Mouse (Mus musculus): Measurements from ENCODE around the gene Pum2. TPM values are rescaled to one million over a fixed set of nuclear protein-coding genes. Genes with fewer than 3 reads are reported as not detected.

The Pum2 gene
- polyA plus RNA-seq, 1 experiment from 2014 or later: 42.1 TPM

DNA sequence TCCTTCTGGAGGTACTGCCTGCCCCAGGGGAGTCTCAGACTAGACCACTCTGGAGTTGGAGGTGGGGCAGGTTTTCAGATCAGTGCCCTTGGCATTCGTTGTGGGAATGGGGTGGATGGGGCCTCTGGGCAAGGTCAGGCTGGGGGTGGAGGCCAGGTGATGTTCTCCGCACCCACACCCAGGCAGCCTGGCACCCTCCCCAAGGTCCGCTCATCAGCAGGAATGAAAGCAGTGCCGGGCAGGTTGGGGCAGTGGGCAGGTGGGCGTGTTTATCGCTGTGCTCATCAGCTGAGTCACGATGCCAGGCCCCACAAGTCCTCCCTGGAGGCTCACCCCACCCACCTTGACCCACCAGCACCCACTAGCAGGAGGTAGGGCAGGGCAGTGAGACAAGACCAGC is 104.2 kb downstream of the Pum2 start:
- peaks cover 58% of the 10 kb centered on the region for H3K4me1 ChIP-seq (replicated peaks; ENCODE audit: control insufficient read depth, insufficient read depth, low read length)
- no peak overlapping the region for H3K27ac ChIP-seq (ENCODE audit: low read length)
- H3K27me3 ChIP-seq (ENCODE audit: control insufficient read depth, insufficient read depth, low read depth, low read length): no peaks in the 10 kb centered on the region
- no peak for ATAC-seq (ENCODE audit: low read depth)
- H3K4me3 ChIP-seq (ENCODE audit: low read length): no peak overlapping the region
- H3K4me2 ChIP-seq (ENCODE audit: low read depth, low read length): no peak overlapping the region
- 80% methylated on average over 7 of the region's 7 CpGs for WGBS
- no peaks in the 10 kb centered on the region for H3K36me3 ChIP-seq (ENCODE audit: control insufficient read depth, insufficient read depth, low read length)
- H3K9me3 ChIP-seq (ENCODE audit: control insufficient read depth, low read length): no peaks in the 10 kb centered on the region
- H3K9ac ChIP-seq (ENCODE audit: low read length): no peak overlapping the region

GRCm38 (mm10) chr12:8779851-8780250 is 105.9 kb downstream of the Pum2 start:
- Histone ChIP-seq H3K4me3 (ENCODE audit: low read length) (no peak overlapping the region), H3K4me1 (replicated peaks; ENCODE audit: control insufficient read depth, insufficient read depth, low read length) (peaks cover 49% of the 10 kb centered on the region), H3K4me2 (ENCODE audit: low read depth, low read length) (no peak overlapping the region), H3K27me3 (ENCODE audit: control insufficient read depth, insufficient read depth, low read depth, low read length) (no peaks in the 10 kb centered on the region), H3K36me3 (ENCODE audit: control insufficient read depth, insufficient read depth, low read length) (no peaks in the 10 kb centered on the region), H3K9ac (ENCODE audit: low read length) (no peak overlapping the region), H3K9me3 (ENCODE audit: control insufficient read depth, low read length) (no peaks in the 10 kb centered on the region), H3K27ac (ENCODE audit: low read length) (peak overlapping the region; percentile 7; the same call in 1 of the 2 replicates)
- 39% methylated on average over 4 of the region's 4 CpGs for WGBS
- no peak for ATAC-seq (ENCODE audit: low read depth)

- no peak overlapping the region for H3K4me2 ChIP-seq (ENCODE audit: low read depth, low read length)
- H3K4me3 ChIP-seq (ENCODE audit: low read length): no peak overlapping the region
- H3K27ac ChIP-seq (ENCODE audit: low read length): peak overlapping the region; percentile 55; the same call in 1 of the 2 replicates
- ATAC-seq (ENCODE audit: low read depth): no peak
- no peaks in the 10 kb centered on the region for H3K27me3 ChIP-seq (ENCODE audit: control insufficient read depth, insufficient read depth, low read depth, low read length)
- no peak overlapping the region for H3K9ac ChIP-seq (ENCODE audit: low read length)
- H3K36me3 ChIP-seq (ENCODE audit: control insufficient read depth, insufficient read depth, low read length): no peaks in the 10 kb centered on the region
- no peaks in the 10 kb centered on the region for H3K9me3 ChIP-seq (ENCODE audit: control insufficient read depth, low read length)
- H3K4me1 ChIP-seq (replicated peaks; ENCODE audit: control insufficient read depth, insufficient read depth, low read length): peaks cover 50% of the 10 kb centered on the region
- WGBS: 65% methylated on average over 7 of the region's 7 CpGs
These were observed 107.2 kb downstream of the Pum2 start for GRCm38 (mm10) chr12:8781121-8781520.

DNA sequence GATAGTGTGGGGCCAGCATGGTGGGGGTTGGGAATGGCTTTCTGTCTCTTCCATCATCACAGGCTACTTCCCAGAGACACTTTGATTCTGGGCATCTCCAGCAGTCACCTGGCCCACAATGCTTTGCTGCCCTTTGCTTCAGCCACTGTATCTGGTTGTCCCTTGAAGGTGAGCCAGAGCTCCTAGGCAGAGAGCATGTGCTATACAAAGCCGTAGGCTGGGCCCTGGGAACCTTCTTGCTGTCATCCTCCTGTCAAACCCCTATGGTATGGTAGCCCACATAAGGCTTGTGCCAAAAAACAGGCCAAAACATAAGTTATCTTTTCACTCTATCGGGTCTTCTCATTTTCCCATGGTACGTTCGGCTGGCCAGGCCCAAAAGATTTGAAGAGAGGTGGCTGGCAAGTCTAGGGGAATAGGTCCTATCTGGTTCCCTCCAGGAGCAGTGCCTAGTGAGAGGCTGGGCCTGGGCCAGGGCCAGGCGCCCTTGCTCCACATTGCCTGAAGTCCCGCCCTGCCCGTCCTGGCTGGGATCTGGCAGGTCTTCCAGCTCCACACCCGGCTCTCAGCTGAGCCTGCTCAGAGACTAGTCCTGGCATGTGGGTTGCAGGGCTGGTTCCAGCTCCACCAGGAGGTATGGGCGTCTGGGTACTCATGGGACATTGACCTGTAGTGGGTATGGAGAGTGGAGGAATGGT is 107.9 kb downstream of the Pum2 start:
- peaks cover 52% of the 10 kb centered on the region for H3K4me1 ChIP-seq (replicated peaks; ENCODE audit: control insufficient read depth, insufficient read depth, low read length)
- H3K27me3 ChIP-seq (ENCODE audit: control insufficient read depth, insufficient read depth, low read depth, low read length): no peaks in the 10 kb centered on the region
- H3K36me3 ChIP-seq (ENCODE audit: control insufficient read depth, insufficient read depth, low read length): no peaks in the 10 kb centered on the region
- H3K9ac ChIP-seq (ENCODE audit: low read length): no peak overlapping the region
- peak; percentile 80 for ATAC-seq (ENCODE audit: low read depth)
- peak overlapping the region; percentile 55 for H3K27ac ChIP-seq (ENCODE audit: low read length)
- no peaks in the 10 kb centered on the region for H3K9me3 ChIP-seq (ENCODE audit: control insufficient read depth, low read length)
- H3K4me3 ChIP-seq (ENCODE audit: low read length): no peak overlapping the region
- WGBS: 60% methylated on average over 9 of the region's 9 CpGs
- H3K4me2 ChIP-seq (ENCODE audit: low read depth, low read length): no peak overlapping the region

GRCm38 (mm10) chr12:8782565-8782964 is 108.6 kb downstream of the Pum2 start:
- ATAC-seq (ENCODE audit: low read depth): no peak
- Histone ChIP-seq H3K9ac (ENCODE audit: low read length) (no peak overlapping the region), H3K4me3 (ENCODE audit: low read length) (no peak overlapping the region), H3K4me1 (replicated peaks; ENCODE audit: control insufficient read depth, insufficient read depth, low read length) (peaks cover 59% of the 10 kb centered on the region), H3K9me3 (ENCODE audit: control insufficient read depth, low read length) (no peaks in the 10 kb centered on the region), H3K27ac (ENCODE audit: low read length) (peak overlapping the region; percentile 55), H3K27me3 (ENCODE audit: control insufficient read depth, insufficient read depth, low read depth, low read length) (no peaks in the 10 kb centered on the region), H3K36me3 (ENCODE audit: control insufficient read depth, insufficient read depth, low read length) (no peaks in the 10 kb centered on the region), H3K4me2 (ENCODE audit: low read depth, low read length) (no peak overlapping the region)
- 72% methylated on average over 3 of the region's 3 CpGs for WGBS

GRCm38 (mm10) chr12:8784189-8784588 is 110.3 kb downstream of the Pum2 start:
- Histone ChIP-seq H3K36me3 (ENCODE audit: control insufficient read depth, insufficient read depth, low read length) (no peaks in the 10 kb centered on the region), H3K27me3 (ENCODE audit: control insufficient read depth, insufficient read depth, low read depth, low read length) (no peaks in the 10 kb centered on the region), H3K27ac (ENCODE audit: low read length) (no peak overlapping the region), H3K9me3 (ENCODE audit: control insufficient read depth, low read length) (no peaks in the 10 kb centered on the region), H3K4me3 (ENCODE audit: low read length) (no peak overlapping the region), H3K4me2 (ENCODE audit: low read depth, low read length) (no peak overlapping the region), H3K4me1 (replicated peaks; ENCODE audit: control insufficient read depth, insufficient read depth, low read length) (peaks cover 64% of the 10 kb centered on the region), H3K9ac (ENCODE audit: low read length) (no peak overlapping the region)
- 64% methylated on average over 9 of the region's 9 CpGs for WGBS
- ATAC-seq (ENCODE audit: low read depth): no peak

GRCm38 (mm10) chr12:8786476-8786875 is 112.5 kb downstream of the Pum2 start:
- WGBS: 59% methylated on average over 5 of the region's 5 CpGs
- no peak for ATAC-seq (ENCODE audit: low read depth)
- Histone ChIP-seq H3K4me1 (replicated peaks; ENCODE audit: control insufficient read depth, insufficient read depth, low read length) (peaks cover 48% of the 10 kb centered on the region), H3K27ac (ENCODE audit: low read length) (no peak overlapping the region), H3K4me2 (ENCODE audit: low read depth, low read length) (no peak overlapping the region), H3K36me3 (ENCODE audit: control insufficient read depth, insufficient read depth, low read length) (peaks cover 14% of the 10 kb centered on the region), H3K9ac (ENCODE audit: low read length) (peak overlapping the region; percentile 22; the same call in 1 of the 2 replicates), H3K4me3 (ENCODE audit: low read length) (no peak overlapping the region), H3K27me3 (ENCODE audit: control insufficient read depth, insufficient read depth, low read depth, low read length) (no peaks in the 10 kb centered on the region), H3K9me3 (ENCODE audit: control insufficient read depth, low read length) (no peaks in the 10 kb centered on the region)

DNA sequence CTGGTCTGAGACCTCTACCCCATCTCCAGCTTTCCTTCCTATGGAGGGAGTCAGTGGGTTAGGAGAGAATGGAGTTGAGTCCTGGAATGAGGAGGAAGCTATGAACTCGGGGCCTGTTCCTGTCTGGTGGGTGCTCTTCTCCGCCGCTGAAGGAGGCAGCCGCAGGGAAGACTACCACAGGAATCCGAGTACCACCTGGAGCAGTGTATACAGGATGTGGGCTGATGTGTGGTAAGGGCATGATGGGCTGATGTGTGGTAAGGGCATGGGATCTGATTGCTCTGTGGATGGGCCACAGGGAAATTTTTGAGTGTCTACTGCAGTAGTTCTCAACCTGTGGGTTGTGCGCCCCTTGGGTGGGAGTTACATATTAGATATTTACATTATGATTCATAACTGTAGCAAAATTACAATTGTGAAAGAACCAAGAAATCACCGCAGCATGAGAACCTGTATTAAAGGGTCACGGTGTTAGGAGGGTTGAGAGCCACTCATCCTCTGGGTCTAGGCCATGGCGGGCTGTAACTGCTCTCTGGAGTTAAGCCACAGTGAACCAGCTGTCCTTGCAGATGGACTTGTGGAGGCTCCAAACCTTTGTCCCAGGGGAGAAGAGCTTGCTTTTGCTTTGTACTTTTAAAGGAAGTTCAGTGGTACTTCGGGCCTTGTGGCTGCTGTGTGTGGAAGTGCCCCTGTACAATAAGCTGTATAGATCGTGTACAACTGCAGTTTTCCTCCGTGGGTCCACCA is 113.2 kb downstream of the Pum2 start:
- Histone ChIP-seq H3K4me2 (ENCODE audit: low read depth, low read length) (no peak overlapping the region), H3K9me3 (ENCODE audit: control insufficient read depth, low read length) (no peaks in the 10 kb centered on the region), H3K4me1 (replicated peaks; ENCODE audit: control insufficient read depth, insufficient read depth, low read length) (peaks cover 42% of the 10 kb centered on the region), H3K4me3 (ENCODE audit: low read length) (no peak overlapping the region), H3K27ac (ENCODE audit: low read length) (peak overlapping the region; percentile 70; the same call in 1 of the 2 replicates), H3K27me3 (ENCODE audit: control insufficient read depth, insufficient read depth, low read depth, low read length) (no peaks in the 10 kb centered on the region), H3K9ac (ENCODE audit: low read length) (no peak overlapping the region; the same call in 1 of the 2 replicates), H3K36me3 (ENCODE audit: control insufficient read depth, insufficient read depth, low read length) (peaks cover 16% of the 10 kb centered on the region)
- ATAC-seq (ENCODE audit: low read depth): no peak
- WGBS: 70% methylated on average over 12 of the region's 12 CpGs

DNA sequence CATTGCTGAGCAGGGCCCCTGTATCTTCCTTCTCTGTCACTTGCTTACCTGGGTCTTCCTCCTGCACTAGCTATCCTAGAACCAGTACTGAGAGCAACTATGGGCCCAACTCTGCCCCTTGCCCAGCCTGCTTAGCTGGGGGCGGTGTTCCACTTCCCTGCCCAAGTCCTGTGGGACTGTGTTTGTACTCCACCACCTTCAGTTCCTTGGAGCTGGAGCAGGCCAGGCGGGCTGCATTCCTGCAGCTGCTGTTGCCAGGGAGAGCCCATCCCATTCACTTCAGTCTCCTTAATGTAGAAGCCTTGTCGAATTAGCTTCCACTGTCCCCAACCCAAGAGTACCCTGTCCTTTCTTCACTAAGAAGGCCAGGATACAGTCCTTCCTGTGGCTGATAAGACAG is 114.5 kb downstream of the Pum2 start:
- Histone ChIP-seq H3K4me1 (replicated peaks; ENCODE audit: control insufficient read depth, insufficient read depth, low read length) (peaks cover 34% of the 10 kb centered on the region), H3K9me3 (ENCODE audit: control insufficient read depth, low read length) (no peaks in the 10 kb centered on the region), H3K4me2 (ENCODE audit: low read depth, low read length) (no peak overlapping the region), H3K9ac (ENCODE audit: low read length) (peak overlapping the region; percentile 17; the same call in 1 of the 2 replicates), H3K4me3 (ENCODE audit: low read length) (no peak overlapping the region), H3K27ac (ENCODE audit: low read length) (peak overlapping the region; percentile 70), H3K27me3 (ENCODE audit: control insufficient read depth, insufficient read depth, low read depth, low read length) (no peaks in the 10 kb centered on the region), H3K36me3 (ENCODE audit: control insufficient read depth, insufficient read depth, low read length) (peaks cover 21% of the 10 kb centered on the region)
- 48% methylated on average over 3 of the region's 3 CpGs for WGBS
- ATAC-seq (ENCODE audit: low read depth): peak; percentile 70

All from lung, embryonic 16.5 days (tissue).